Mouse (Mus musculus): Measurements from ENCODE around the gene Ccdc82.

GRCm38 (mm10) chr9:13287482-13287881 is 40.7 kb downstream of the Ccdc82 start:
- no peak for TF ChIP-seq CTCF (IDR thresholded peaks at IDR 0.05; ENCODE audit: borderline replicate concordance, insufficient read depth, low read depth, low read length)
- TF ChIP-seq POLR2A (IDR thresholded peaks at IDR 0.05; ENCODE audit: borderline replicate concordance, insufficient read depth, low read length): no peak
